Mouse (Mus musculus) adrenal gland, adult (tissue): ENCODE data around the gene Gdf15.

Source experiments
- DNase-seq, 2 experiments: peaks; one replicate each; pipeline ENCODE4 v3.0.0; 2022 to 2023; ENCODE audit warnings: low spot score in 1 of 2; ENCODE audit not compliant: inconsistent age in 2 of 2

Gene Gdf15

DNA sequence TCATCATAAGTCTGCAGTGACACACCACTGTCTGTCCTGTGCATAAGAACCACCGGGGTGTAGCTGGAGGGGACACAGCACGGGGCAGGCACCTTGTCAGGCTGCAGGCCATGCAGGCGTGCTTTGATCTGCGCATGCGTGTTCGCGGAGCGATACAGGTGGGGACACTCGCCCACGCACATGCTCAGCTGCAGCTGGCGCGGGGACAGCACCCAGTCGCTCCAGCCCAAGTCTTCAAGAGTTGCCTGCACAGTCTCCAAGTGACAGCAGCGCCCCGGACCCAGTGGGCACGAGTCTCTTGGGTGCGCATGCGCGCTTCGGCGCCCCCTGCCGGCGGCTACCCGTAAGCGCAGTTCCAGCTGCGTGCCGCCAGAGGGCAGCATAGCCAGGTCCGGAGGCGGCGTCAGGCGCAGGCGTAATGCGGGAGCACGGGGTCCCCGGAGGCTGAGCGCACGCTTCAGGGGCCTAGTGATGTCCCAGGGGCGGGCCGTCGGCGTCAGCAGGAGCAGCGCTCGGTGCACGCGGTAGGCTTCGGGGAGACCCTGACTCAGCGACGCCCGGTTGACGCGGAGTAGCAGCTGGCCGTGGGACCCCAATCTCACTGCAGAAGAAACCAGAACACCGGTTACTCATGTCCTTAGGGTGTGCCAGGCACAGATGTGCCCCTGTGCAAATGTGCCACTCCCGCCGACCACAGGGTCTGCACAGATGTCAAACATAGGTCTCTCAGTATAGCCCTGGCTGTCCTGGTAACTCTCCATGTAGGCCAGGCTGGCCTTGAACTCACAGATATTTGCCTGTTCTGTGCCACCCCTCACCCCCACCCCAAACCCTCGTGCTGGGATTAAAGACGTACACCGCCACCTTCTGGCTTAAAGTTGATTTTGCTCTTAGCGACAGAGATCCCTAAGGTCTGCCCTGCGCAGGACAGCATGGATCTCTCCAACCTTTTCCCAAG is 2.4 kb downstream of the Gdf15 start:
- DNase-seq, result peak; percentile 94 to 98

GRCm38 (mm10) chr8:70628986-70629490 is 3.2 kb downstream of the Gdf15 start:
- no peak for DNase-seq

DNA sequence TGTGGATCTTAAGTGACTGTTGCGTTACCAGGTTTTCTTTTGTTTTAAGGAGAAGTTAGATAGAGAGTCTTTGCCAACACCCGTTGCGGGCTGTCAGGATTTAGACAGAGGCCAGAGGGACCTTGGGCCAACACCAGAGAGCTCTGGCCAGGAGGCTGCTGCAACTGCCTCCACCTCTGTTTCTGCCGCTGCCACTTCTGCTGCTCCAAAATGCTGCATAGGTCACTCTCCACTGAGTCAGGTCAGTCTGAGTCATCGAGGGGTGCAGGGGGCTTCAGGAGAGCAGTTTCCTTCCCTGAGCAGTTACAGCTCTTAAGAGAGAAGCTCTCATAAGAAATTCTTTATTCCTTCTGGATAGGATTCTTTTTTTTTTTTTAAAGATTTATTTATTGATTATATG is 5.2 kb downstream of the Gdf15 start:
- no peak for DNase-seq

GRCm38 (mm10) chr8:70625104-70625503 is 7.2 kb downstream of the Gdf15 start:
- peak in 1 of 2 experiments; percentile 80 for DNase-seq

GRCm38 (mm10) chr8:70622220-70622619 is 10.0 kb downstream of the Gdf15 start:
- DNase-seq, result no peak

DNA sequence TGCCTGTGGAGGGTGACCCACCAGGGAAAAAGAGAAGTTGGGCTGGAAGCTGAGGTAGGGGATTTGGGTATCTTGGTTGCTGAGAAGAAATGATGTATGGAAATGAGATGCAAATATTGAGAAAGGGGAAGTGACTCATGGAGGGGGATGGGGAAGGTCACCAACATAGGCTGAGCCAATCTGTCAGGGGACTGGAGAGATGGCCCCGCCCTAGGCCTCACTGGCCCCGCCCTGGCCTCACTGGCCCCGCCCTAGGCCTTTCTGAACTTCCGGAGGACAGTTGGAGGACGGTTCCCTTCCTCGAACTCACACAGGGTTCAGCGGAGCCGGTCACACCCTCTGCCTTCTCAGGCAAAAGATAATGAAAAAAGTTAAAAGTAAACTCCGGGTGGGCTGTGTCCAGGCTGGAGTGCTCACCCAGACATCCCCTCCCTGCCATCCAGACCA is 13.3 kb downstream of the Gdf15 start:
- peak; percentile 58 to 73 for DNase-seq

DNA sequence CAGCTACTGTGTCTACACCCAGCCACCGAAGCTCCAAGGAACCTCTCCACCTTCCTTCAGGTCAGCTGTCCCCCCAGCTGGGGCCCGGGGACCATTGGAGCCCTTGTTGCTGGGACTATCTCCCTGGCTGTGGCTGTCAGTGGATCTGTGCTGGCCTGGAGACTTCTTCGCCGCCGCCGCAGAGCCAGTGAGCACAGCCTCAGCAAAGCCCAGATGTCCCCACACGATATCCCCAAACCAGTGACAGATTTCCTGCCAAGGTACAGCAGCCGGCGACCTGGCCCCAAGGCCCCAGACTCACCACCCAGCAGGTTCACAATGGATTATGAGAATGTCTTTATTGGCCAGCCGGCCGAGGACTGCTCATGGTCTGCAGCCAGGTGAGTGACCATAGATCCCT is 14.3 kb downstream of the Gdf15 start:
- no peak for DNase-seq

DNA sequence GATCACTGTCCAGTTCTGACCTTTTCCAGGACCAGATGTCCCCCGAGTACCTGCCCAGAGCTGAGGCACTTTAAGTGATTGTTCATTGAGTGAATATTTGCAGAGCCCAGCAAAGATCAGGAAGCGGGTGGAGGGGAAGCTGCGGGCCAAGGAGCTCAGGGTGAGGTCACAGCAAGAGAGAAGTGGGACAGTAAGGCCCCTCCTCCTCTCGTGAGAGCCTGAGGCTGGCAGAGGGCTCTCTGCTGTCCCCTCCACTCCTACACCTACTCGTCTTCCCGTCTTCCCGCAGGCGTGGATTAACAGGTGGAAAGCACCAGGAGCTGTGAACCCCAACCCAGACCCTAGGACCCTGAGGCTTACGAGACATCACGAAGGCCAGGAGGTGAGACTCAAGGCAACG is 15.6 kb downstream of the Gdf15 start:
- no peak for DNase-seq

GRCm38 (mm10) chr8:70615894-70616293 is 16.4 kb downstream of the Gdf15 start, which contains the start of gene Lrrc25:
Gene Lrrc25 (plus strand): TSS chr8:70616155.
- no peak for DNase-seq

- no peak for DNase-seq
Measured at GRCm38 (mm10) chr8:70615281-70615680, 17.0 kb downstream of the Gdf15 start.

DNA sequence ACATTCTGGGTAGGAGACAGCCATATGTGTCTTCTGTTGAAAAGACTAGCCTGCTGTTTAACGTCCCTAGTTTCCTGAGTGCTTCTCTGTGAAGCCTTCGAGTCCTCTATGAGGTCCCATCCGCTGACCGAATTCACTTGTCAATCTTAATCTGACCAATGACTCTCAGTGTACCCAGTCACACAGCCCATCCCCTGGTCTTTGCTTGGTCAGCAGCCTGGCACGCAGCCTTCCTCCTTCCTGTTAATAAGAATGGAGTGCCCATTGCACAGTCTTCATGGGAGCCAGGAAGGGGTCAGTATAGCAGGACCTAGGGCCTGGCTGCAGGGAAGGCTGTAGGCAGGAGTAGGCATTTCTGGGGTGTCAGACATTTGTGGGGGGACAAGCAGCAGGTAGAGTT is 17.8 kb downstream of the Gdf15 start:
- DNase-seq, result no peak

GRCm38 (mm10) chr8:70613763-70614162 is 18.5 kb downstream of the Gdf15 start:
- no peak for DNase-seq

DNA sequence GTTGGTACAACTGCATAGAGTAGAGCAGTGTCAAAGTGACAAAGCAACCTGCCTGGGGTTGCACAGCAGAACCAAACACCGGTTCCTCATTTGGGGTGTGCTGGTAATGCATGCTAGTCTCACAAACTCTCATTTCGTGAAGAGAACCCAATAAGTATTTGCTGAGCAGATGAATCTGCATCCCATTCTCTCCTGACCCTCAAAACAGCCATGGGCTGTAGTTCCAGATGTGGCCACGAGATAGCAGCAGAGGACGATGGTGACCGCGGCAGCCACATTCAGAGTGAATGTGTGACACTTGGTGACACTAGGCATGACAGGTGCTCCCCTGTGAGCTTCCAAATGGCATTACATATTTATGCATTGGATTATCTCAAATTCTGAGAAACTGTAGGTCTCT is 20.4 kb downstream of the Gdf15 start:
- DNase-seq, result peak; percentile 89 to 97

DNA sequence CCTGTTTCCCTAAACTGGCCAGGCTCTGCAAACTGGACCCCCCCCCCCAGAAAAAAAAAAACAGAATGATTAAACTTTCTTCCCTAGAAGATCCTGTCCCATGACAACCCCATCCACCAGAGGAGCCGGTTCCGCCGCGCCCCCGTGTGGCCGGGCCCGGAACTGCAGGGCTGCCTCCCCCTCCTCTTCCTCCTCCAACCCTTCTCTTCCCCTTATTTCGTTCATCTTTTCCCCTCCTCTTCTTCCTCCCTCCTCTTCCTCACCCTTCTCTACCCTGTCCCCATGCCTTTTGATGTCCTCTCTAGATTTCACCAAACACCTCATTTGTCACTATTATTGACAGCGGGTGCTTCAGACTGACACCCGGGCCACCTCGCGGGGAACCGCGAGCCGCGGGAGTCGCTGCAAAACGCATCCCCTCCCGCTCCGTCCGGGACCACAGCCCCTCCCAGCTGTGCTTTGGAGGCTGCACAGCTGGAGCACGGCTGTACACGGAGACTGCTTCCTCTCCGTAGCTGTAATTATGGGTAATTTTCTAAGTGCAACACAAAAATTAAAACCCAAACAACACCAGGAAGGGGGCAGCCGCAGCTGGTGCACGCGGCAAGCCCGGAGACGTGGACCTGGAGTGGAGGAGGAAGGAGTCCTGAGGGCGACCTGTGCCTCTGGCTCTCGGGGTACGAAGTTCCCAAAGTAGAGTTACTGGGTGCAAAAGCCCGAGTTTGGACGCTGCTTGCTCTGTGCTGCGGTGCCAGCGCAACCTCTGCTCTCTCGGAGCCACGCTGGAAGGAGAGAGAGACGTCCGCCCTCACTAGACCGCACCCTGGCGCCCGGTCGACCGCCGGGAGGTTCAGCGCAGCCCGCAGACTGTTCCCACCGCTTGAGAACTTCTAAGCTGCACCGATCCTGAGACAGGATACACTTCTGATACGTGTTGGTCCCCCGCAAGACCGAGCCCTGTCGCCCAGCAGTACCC is 21.2 kb downstream of the Gdf15 start:
- DNase-seq, result peak; percentile 87 to 94

GRCm38 (mm10) chr8:70609849-70610795 is 22.1 kb downstream of the Gdf15 start:
- peak; percentile 94 to 95 for DNase-seq

DNA sequence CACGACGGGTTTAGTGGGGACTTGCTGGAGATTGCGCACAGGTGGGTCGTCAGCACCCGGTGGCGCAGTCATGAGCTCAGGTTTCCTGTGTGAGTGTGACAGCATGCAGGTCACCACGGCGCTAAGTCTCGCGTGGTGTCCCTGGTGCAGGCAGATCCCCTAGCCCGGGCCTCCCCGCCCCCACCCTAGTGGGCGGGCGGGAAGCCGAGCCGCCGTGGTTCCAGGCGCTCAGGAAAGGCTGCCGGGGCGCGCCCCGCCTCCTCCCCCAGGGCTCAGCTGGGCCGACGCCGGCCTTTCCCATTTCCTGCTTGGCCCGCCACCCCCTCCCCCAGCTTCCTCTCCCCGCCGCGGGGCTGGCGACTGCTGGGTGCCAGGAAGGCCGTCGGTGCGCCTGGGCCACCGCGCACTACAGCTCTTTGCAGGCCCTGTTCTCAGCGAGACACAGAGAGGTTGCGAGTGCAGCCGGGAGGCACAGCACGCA is 22.8 kb downstream of the Gdf15 start:
- DNase-seq, result peak in 1 of 2 experiments; percentile 93

- no peak for DNase-seq
Measured at GRCm38 (mm10) chr8:70608749-70609367, 23.4 kb downstream of the Gdf15 start, which contains the start of gene Ssbp4. Gene Ssbp4 (minus strand): TSS chr8:70608872.

GRCm38 (mm10) chr8:70607898-70608748 is 24.1 kb downstream of the Gdf15 start:
- DNase-seq, result peak; percentile 63 to 85

- DNase-seq, result peak; percentile 60 to 78
Measured at GRCm38 (mm10) chr8:70607603-70607897, 24.7 kb downstream of the Gdf15 start.
